Mouse (Mus musculus) limb, embryonic 12.5 days (tissue): ENCODE data around the gene Hnrnpd. TPM values are rescaled to one million over a fixed set of nuclear protein-coding genes. Genes with fewer than 3 reads are reported as not detected.

Experiments
- ATAC-seq: fragments of 200-750 bp; cut with Nextera tagmentation; 2 replicates; pipeline ENCODE4 v1.8.0; 2017; ENCODE audit warnings: low read depth, moderate TSS enrichment; ENCODE audit not compliant: insufficient number of reproducible peaks, insufficient read depth, low FRiP score, low TSS enrichment
- H3K27ac ChIP-seq: fragments of 300-500 bp; sonication (generic); 2 replicates; pipeline ENCODE4 v1.5.1; 2016; ENCODE audit warnings: mild to moderate bottlenecking, moderate library complexity
- H3K27me3 ChIP-seq: fragments of 300-500 bp; sonication (generic); 2 replicates; pipeline ENCODE4 v1.6.1; 2016; ENCODE audit warnings: mild to moderate bottlenecking, moderate library complexity
- H3K36me3 ChIP-seq: fragments of 300-500 bp; sonication (generic); 2 replicates; pipeline ENCODE4 v1.6.1; 2016; ENCODE audit warnings: mild to moderate bottlenecking, moderate library complexity
- H3K4me1 ChIP-seq: fragments of 300-500 bp; sonication (generic); replicated peaks from 2 replicates; pipeline ENCODE4 v1.6.1; 2016
- H3K4me2 ChIP-seq: fragments of 300-500 bp; sonication (generic); 2 replicates; pipeline ENCODE4 v1.6.1; 2016; ENCODE audit warnings: mild to moderate bottlenecking, moderate library complexity
- H3K4me3 ChIP-seq: fragments of 300-500 bp; sonication (generic); replicated peaks from 2 replicates; pipeline ENCODE4 v1.5.1; 2016; ENCODE audit warnings: mild to moderate bottlenecking
- H3K9ac ChIP-seq: fragments of 300-500 bp; sonication (generic); replicated peaks from 2 replicates; pipeline ENCODE4 v1.6.1; 2016; ENCODE audit warnings: mild to moderate bottlenecking, moderate library complexity
- H3K9me3 ChIP-seq: fragments of 300-500 bp; sonication (generic); 2 replicates; pipeline ENCODE4 v1.6.1; 2016; ENCODE audit warnings: mild to moderate bottlenecking, moderate library complexity
- WGBS: fragments of 180-500 bp; shearing (Covaris S2); methylation state at CpG from one replicate; pipeline ENCODE4 v1.1.7; 2016; 5-methylcytosine and 5-hydroxymethylcytosine counted together
- polyA plus RNA-seq: library from polyadenylated mRNA; unstranded; fragments of >200 nt; fragmentation: Nextera tagmentation; extraction: Ambion mirVana; gene quantifications from 2 replicates; pipeline ENCODE4 v1.2.1, GENCODE M21; 2016

Gene Hnrnpd
- polyA plus RNA-seq, 1 experiment from 2014 or later, result 469 TPM

DNA sequence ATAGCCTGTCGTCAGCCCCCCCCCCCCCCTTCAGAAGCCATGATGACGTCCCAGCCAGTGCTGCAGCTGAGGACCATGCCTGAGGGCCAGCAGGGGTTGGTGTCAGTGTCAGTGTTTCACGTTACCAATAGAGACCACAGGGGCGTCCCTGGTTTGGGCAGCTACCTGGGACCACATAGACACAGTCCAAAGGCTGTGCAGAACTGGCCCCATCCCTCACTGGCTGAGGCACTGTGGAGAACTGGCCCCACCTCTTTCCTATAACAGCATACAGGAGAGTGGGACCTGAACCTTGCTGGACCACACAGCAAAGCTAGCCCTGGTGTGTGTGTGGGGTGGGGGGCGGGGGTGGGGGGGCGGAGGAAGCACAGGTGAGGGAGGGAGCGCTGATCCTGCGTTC lies 21.8 kb upstream of the Hnrnpd start:
- Histone ChIP-seq H3K9ac (no peak overlapping the region), H3K4me1 (no peaks in the 10 kb centered on the region), H3K36me3 (no peaks in the 10 kb centered on the region), H3K4me2 (no peak overlapping the region), H3K9me3 (peaks cover 10% of the 10 kb centered on the region), H3K27me3 (no peaks in the 10 kb centered on the region), H3K27ac (no peak overlapping the region), H3K4me3 (no peak overlapping the region)
- ATAC-seq, result no peak; the same call in 1 of the 2 replicates
- WGBS, result 41% methylated on average over 8 of the region's 8 CpGs

DNA sequence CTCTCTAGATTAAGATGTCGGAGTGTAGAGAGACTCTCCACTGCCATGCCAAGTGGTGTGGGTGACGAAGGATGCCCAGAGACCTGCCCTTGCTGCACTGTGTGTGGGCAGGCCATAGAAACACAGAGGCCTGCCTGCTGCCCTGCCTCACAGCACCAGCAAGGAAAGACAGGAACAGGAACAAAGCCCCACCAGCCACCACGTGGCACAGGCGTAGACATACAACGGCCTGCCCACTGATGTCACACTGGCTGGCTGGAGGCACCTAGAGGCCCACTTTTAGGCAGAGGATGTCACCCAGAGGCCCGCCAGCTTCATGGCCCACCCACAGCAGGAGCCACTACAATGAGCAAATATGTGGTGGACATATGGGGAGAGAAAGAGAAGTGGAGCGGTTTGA lies 21.3 kb upstream of the Hnrnpd start:
- H3K27ac ChIP-seq, result no peak overlapping the region
- H3K4me3 ChIP-seq, result no peak overlapping the region
- no peak for ATAC-seq
- H3K9me3 ChIP-seq, result peaks cover 10% of the 10 kb centered on the region
- no peaks in the 10 kb centered on the region for H3K36me3 ChIP-seq
- 82% methylated on average over 7 of the region's 7 CpGs for WGBS
- no peaks in the 10 kb centered on the region for H3K4me1 ChIP-seq
- no peak overlapping the region for H3K4me2 ChIP-seq
- H3K27me3 ChIP-seq, result no peaks in the 10 kb centered on the region
- H3K9ac ChIP-seq, result no peak overlapping the region

DNA sequence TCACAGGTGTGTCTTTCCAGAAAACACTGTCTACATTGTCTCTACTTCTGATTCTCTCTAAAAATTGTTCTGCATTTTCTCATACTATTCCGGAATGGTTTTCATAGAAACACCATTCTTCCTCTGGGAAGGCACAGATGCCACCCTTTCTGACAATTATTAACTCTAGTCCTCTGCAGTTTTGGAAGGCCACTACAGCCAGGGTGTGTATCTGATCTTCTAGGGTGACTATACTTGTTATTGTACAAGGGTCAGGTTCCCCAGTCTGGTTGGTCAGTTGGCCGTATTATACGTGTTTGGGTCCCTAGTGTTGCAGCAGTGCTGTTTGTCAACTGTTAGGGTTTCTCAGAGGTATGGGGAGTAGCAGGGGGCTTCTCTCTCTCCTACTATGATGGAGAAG lies 15.9 kb upstream of the Hnrnpd start:
- 91% methylated on average over 3 of the region's 3 CpGs for WGBS
- Histone ChIP-seq H3K4me1 (no peaks in the 10 kb centered on the region), H3K36me3 (no peaks in the 10 kb centered on the region), H3K27me3 (no peaks in the 10 kb centered on the region), H3K9me3 (peaks cover 10% of the 10 kb centered on the region), H3K27ac (no peak overlapping the region), H3K9ac (no peak overlapping the region), H3K4me2 (no peak overlapping the region), H3K4me3 (no peak overlapping the region)
- no peak for ATAC-seq

DNA sequence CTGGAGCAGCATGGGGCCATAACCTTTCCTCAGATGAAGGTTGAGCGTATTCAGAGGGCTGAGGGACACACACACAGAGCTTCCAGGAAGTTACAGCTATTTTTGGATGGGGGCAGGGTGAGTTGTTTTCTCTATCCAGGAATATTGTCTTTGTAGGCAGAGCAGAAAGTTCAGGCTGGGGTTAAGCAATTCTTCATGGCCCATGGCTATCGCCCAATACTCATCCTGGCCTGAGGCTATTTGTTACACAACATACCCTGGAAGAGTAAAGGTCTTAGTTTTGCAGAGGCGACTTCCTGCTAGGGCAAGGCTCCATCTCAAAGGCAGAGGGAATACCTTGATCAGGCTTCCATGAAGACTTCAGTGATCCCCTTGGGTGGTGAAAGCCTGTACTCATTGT lies 15.4 kb upstream of the Hnrnpd start:
- peaks cover 10% of the 10 kb centered on the region for H3K9me3 ChIP-seq
- H3K4me2 ChIP-seq, result no peak overlapping the region
- 77% methylated on average over 3 of the region's 3 CpGs for WGBS
- H3K36me3 ChIP-seq, result no peaks in the 10 kb centered on the region
- no peaks in the 10 kb centered on the region for H3K4me1 ChIP-seq
- H3K4me3 ChIP-seq, result no peak overlapping the region
- no peak overlapping the region for H3K9ac ChIP-seq
- H3K27ac ChIP-seq, result no peak overlapping the region
- no peak for ATAC-seq
- H3K27me3 ChIP-seq, result no peaks in the 10 kb centered on the region

DNA sequence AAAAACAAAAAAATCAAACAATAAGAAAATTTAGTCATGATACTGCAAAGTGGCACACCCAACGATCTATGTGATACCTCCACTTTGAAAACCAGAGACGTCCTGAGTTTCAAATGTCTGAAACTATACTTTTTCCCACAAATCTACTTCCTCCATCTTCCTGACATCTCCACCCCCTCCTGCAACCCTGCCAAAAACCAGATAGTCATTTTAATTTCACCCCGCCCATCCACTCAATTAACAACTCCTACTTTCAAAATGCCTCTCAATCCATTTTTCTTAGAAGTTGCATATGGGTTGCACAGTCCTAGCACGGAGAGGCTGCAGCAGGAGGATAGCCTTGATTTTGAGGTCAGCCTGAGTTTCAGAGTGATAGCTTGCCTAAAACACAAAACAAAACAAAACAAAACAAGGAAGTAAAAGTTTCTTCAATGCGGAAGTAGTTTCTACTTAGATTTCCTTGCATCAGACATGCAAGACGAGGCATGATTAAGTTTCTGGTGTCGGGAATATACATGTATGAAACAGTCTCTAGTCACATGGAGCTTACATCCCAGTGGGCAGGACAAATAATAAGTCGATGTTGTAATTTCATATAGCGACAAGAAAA lies 4.8 kb upstream of the Hnrnpd start:
- Histone ChIP-seq H3K9ac (no peak overlapping the region), H3K9me3 (no peaks in the 10 kb centered on the region), H3K27me3 (no peaks in the 10 kb centered on the region), H3K27ac (no peak overlapping the region), H3K4me1 (peaks cover 2% of the 10 kb centered on the region; the same call in 1 of the 2 replicates), H3K4me2 (no peak overlapping the region), H3K4me3 (no peak overlapping the region), H3K36me3 (no peaks in the 10 kb centered on the region)
- WGBS, result 91% methylated on average over 9 of the region's 9 CpGs
- ATAC-seq, result no peak

DNA sequence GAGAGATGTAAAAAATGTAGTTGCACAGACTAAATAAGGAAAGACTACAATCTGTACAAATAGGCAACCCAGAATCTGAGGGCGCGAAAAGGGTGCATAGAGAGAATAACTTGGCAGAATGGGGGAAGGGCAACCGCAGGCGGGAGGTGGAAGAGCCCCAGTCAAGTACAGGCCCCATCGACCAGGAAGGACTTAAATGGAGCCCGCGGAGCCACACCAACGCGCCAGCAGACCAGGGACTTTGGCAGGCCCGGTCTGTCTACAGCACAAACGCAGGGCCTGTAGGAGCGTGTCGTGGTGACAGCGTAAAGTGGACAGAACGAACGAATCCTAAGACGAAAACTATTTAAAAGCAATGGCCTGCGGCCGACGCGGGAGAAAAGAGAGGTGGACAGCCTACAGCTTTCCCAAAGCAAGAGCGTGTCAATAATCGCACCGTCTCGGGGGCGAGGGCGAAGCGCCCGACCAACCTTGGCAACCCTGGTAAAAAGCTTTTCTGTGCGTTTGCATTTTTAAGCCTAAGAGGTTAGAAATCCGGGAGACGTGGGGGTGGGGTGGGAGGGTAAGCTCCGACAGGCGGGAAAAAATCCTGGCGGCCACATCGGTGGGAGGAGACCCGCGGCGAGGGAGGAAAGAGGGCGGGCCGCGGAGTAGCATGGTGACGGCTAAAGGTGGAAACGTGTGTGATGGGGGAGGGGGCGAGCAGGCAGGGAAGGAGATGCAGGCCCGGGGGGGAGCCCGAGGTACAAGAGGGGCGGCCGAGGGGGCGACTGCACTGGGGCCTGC lies 1.0 kb downstream of the Hnrnpd start:
- H3K4me2 ChIP-seq, result peak overlapping the region; percentile 85
- H3K36me3 ChIP-seq, result peaks cover 17% of the 10 kb centered on the region
- WGBS, result under 1% methylated on average over 43 of the region's 50 CpGs
- no peaks in the 10 kb centered on the region for H3K9me3 ChIP-seq
- peak; percentile 27; the same call in 1 of the 2 replicates for ATAC-seq
- H3K4me1 ChIP-seq, result peaks cover 31% of the 10 kb centered on the region
- peak overlapping the region; percentile 99 for H3K9ac ChIP-seq
- peak overlapping the region; percentile 100 for H3K27ac ChIP-seq
- H3K27me3 ChIP-seq, result no peaks in the 10 kb centered on the region
- peak overlapping the region; percentile 93 for H3K4me3 ChIP-seq

DNA sequence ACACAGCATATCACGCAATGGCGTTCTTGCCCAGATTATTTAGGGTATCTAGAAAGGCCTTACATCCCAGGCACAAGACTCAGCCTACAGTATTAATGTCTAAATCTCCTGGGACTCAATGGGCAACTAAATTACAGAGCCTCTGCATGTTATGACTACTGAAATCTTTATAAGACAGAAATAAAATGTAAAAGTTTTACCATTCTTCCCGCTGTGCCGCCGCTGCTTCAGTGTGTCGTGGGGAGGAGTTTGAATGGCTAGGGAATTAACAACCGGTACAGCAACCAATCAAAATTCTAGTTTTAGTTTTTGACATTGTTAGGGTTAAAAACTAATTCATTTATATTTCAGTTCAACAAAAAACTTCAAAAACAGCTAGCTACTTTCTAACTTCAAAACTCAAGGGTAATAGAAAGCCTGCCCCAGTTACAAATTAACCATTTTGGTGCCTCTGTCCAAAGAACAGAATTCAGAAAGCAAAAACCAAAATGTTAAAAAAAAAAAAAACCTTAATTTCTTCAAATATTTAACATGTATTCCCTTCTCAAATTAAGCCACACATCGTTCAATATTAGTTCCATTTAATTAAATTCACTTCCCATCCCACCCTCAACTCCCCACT lies 2.3 kb downstream of the Hnrnpd start:
- H3K36me3 ChIP-seq, result peaks cover 17% of the 10 kb centered on the region

DNA sequence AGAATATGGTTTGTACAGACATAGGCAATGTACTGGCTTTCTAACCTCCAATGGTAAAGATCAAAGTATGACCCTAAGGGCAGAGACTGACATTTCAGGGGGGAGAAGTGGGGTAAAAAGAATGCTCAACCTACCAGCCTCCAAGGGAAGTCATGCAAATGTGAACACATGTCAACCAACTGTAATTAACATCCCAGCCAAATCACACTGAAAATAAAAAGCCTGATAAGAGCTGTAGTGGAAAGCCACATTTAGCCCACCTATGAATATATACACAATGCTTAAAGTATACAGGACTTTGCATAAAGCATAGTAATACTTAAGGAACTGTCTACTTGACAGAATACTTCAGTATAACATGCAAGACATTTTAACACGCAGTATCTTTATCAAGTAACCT lies 3.0 kb downstream of the Hnrnpd start:
- no peak overlapping the region for H3K9ac ChIP-seq
- H3K9me3 ChIP-seq, result no peaks in the 10 kb centered on the region
- ATAC-seq, result no peak

More for the DNA sequence above, 2.3 kb downstream of the Hnrnpd start:
- no peak for ATAC-seq
- Histone ChIP-seq H3K27me3 (no peaks in the 10 kb centered on the region), H3K9me3 (no peaks in the 10 kb centered on the region), H3K4me3 (peak overlapping the region; percentile 93), H3K9ac (peak overlapping the region; percentile 99), H3K4me2 (peak overlapping the region; percentile 85), H3K4me1 (peaks cover 31% of the 10 kb centered on the region), H3K27ac (no peak overlapping the region)
- WGBS, result 13% methylated on average over 8 of the region's 8 CpGs

DNA sequence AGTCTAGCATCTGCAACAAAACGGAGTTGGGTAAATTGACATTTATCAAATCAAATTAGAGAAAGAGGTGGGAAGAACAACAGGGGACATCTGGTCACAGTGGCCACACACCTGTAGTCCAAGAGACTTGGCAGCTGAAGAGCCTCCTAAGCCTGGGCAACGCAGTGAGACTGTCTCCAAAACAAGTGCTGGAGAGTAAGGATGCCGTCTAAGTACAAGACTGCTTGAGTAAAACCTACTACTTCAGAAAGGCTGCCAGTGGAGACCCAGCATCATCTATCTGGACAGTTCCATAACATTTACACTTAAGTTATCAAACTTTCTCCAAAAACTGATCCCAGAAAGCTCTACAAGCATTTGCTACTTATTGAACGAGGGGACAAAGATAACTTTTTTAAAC lies 3.7 kb downstream of the Hnrnpd start:
- H3K4me3 ChIP-seq, result 0 out of 2 replicates have a peak overlapping the region, but pooled peaks have one; percentile 13
- H3K4me1 ChIP-seq, result peaks cover 31% of the 10 kb centered on the region
- no peaks in the 10 kb centered on the region for H3K27me3 ChIP-seq
- H3K9ac ChIP-seq, result no peak overlapping the region
- peaks cover 25% of the 10 kb centered on the region for H3K36me3 ChIP-seq
- ATAC-seq, result no peak
- WGBS, result 71% methylated on average over 4 of the region's 4 CpGs
- no peak overlapping the region for H3K27ac ChIP-seq
- H3K4me2 ChIP-seq, result peak overlapping the region; percentile 85
- H3K9me3 ChIP-seq, result no peaks in the 10 kb centered on the region

More for the DNA sequence above, 3.0 kb downstream of the Hnrnpd start:
- Histone ChIP-seq H3K27me3 (no peaks in the 10 kb centered on the region), H3K4me2 (peak overlapping the region; percentile 85), H3K27ac (no peak overlapping the region), H3K4me3 (peak overlapping the region; percentile 93), H3K4me1 (peaks cover 31% of the 10 kb centered on the region), H3K36me3 (peaks cover 20% of the 10 kb centered on the region)
- WGBS, result 78% methylated on average over 1 of the region's 1 CpGs

DNA sequence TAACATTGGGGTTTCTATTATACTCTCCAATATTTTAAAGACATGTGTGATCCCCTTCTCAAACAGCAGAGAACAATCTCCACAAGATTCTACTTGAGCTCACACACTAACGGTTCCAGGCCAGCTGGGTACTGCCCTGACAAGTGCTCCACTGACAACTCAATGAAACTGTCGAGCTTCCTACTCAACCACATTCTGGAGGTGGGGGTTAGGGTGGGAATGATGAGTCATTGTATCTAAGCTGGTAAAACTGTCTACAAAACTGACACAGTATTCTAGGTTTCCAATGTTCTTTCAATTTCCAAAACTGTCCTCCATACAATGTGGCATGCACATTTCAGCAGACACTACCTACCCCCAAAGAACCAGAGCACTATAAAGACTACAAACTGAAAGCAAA lies 4.8 kb downstream of the Hnrnpd start:
- no peak for ATAC-seq
- Histone ChIP-seq H3K4me3 (no peak overlapping the region), H3K9me3 (no peaks in the 10 kb centered on the region), H3K4me2 (peak overlapping the region; percentile 22), H3K27me3 (no peaks in the 10 kb centered on the region), H3K9ac (no peak overlapping the region), H3K36me3 (peaks cover 32% of the 10 kb centered on the region), H3K27ac (no peak overlapping the region), H3K4me1 (peaks cover 29% of the 10 kb centered on the region)
- 40% methylated on average over 2 of the region's 2 CpGs for WGBS

DNA sequence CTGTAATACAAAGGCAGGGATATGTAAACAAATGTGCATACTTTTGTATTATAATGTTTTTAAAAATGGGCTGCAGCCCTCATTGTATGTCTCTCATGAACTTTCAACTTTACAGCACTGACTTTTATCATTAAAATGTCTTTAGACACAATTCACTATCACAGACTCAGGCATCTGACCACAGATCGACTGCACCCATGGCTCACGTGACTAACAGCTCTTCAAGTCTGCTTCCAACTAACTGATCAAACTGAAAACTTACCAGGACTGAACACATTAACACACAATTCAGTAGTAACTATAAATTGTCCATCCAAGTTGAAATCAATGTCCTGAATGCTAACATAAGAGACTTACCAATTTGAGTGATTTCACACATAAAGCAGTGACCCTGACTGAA lies 18.8 kb downstream of the Hnrnpd start:
- Histone ChIP-seq H3K9ac (no peak overlapping the region), H3K36me3 (peaks cover 79% of the 10 kb centered on the region), H3K27me3 (no peaks in the 10 kb centered on the region), H3K9me3 (no peaks in the 10 kb centered on the region), H3K4me3 (no peak overlapping the region), H3K4me1 (no peaks in the 10 kb centered on the region), H3K27ac (no peak overlapping the region), H3K4me2 (no peak overlapping the region)
- ATAC-seq, result no peak
- 94% methylated on average over 2 of the region's 2 CpGs for WGBS
